Mouse (Mus musculus) layer of hippocampus, adult 2 months (tissue): ENCODE data around the gene Bloc1s4. TPM values are rescaled to one million over a fixed set of nuclear protein-coding genes. Genes with fewer than 3 reads are reported as not detected.
A peak's percentile ranks its signal among the peaks of the same experiment; 100 is the strongest.

Experiments
- DNase-seq, 2 experiments: peaks; one replicate each; pipeline ENCODE4 v3.0.0; 2022; ENCODE audit warnings: low spot score in 2 of 2
- H3K27ac ChIP-seq: fragments of 200-600 bp; 2 replicates; pipeline ENCODE4 v1.8.1; 2022
- H3K4me3 ChIP-seq: fragments of 200-600 bp; 2 replicates; pipeline ENCODE4 v1.8.1; 2022; ENCODE audit warnings: mild to moderate bottlenecking
- CTCF ChIP-seq: fragments of 200-600 bp; conservative IDR thresholded peaks from 2 replicates; pipeline ENCODE4 v1.8.1; 2022; ENCODE audit warnings: antibody characterized with exemption, mild to moderate bottlenecking, moderate library complexity
- total RNA-seq, 2 experiments: library from RNA; stranded (reverse); gene quantifications; 2 replicates each; pipeline ENCODE4 v1.2.3; 2021

Bloc1s4 gene
- total RNA-seq, 2 experiments from 2014 or later, result 22.4 to 26.0 TPM

DNA sequence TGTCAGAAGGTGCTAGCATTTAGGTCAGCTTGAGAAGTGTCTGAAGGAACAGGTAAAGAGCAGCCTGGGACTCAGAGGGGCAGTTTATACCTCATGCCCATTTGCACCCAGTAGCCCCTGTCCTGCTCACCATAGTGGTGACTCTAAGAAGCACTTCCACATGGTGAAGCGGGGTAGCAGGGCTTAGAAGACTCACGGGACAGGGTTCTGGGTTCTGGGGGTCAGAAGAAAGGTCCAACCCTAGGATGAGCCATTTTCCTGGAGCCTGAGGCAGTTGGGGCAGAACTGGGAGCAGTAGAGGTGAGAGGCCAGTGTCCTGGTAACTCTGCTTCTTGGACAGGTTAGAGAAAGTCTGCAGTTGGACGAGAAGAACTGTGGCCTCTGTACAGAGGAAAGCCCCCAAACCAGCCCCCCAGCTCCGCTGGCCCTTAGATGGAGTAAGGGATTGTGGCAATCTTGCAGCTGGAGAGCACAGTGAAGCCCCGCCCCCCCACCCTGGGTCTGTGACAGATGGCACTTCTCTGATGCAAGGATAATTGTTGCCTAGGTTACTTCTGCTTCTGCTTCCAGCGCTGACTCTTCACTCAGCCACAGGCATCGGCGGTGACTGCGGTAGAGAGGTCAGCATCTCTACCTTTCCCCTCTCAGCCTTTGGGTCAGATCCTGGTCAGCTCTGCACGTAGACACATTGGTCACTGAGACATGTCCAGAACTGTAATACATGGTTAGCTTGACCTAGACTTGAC, 18.7 kb upstream of the Bloc1s4 start:
- DNase-seq, result peak in 1 of 2 experiments; percentile 41
- Histone ChIP-seq H3K27ac (peak overlapping the region; percentile 90), H3K4me3 (no peak overlapping the region)
- no peak for TF ChIP-seq CTCF

DNA sequence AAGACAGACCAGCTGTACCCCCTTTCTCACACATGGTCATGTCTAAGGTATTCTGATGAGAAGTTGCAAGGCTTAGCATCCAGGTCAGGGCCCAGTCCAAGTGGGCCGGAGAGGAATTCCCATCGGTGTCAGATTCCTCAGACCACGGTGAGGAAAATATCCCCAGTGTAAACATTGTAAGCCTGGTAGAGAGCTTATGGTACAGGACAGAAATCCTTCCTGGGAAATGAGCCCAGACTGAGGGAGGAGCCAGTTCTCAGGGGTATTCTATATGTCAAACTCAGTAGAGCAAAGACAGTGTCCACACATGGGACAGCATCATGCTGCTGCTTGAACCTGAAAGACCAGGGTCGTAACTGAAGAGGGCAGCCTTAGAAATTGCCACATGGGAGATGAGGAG, 11.4 kb upstream of the Bloc1s4 start:
- TF ChIP-seq CTCF, result no peak
- no peak overlapping the region for H3K4me3 ChIP-seq
- no peak overlapping the region for H3K27ac ChIP-seq
- DNase-seq, result no peak

DNA sequence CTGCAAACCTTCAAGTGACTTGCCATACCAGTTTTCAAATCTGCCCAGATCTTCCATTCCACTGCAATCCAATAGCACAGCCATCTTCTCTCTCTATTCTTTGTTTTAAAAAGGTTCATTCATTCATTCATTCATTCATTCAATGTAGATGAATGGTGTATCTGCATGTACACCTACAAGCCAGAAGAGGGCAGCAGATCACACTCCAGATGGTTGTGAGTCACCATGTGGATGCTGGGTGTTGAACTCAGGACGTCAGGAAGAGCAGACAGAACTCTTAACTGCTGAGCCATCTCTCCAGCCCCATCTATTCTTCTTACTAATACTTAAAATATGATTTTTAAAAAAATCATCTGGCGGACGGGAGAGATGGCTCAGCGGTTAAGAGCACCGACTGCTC, 8.6 kb upstream of the Bloc1s4 start:
- peak; percentile 73 for TF ChIP-seq CTCF
- no peak for DNase-seq
- Histone ChIP-seq H3K27ac (no peak overlapping the region), H3K4me3 (no peak overlapping the region)

DNA sequence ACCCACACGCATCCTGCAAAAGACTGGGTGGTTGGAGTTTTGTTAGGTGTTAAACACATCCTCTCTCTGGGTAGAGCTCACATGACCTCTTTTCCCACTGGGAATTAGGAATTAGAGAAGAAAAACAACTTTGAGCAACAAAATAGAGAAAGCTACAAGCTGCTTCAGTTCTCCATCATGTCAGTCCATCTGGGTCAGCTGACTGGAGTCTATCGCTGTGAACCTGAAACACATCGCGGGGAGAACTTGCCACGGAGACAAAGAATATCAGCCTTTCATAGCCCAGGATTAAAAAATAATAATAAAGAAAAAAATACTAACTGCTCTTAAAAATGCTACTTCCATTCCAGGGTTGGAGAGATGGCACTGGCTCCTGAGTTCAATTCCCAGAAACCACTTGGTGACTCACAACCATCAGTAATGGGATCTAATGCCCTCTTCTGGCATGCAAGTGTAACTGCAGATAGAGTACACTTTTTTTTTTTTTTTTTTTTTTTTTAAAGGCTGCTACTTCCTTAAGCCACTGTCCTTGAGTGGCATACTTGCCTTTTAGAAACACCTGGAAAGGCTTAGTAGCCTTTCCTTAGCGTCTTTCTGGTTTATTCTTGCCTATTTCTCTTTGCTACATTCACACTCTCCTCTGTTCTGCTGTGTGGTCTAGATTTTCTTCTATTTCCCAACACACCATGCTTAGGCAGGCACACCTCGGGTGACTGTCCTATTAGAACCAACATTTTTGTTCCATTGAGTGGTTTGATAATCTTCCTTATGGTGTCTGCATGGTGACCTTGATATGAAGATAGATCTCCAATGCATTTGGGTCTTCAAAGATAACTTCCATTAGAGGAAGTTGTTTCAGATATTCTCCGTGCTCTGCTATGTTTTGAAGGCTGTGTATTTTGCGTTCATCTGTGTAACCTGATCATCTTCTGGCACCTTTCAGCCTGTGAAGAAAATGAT, 1.9 kb upstream of the Bloc1s4 start:
- no peak overlapping the region for H3K27ac ChIP-seq
- no peak overlapping the region for H3K4me3 ChIP-seq
- DNase-seq, result no peak
- TF ChIP-seq CTCF, result peak; percentile 76

DNA sequence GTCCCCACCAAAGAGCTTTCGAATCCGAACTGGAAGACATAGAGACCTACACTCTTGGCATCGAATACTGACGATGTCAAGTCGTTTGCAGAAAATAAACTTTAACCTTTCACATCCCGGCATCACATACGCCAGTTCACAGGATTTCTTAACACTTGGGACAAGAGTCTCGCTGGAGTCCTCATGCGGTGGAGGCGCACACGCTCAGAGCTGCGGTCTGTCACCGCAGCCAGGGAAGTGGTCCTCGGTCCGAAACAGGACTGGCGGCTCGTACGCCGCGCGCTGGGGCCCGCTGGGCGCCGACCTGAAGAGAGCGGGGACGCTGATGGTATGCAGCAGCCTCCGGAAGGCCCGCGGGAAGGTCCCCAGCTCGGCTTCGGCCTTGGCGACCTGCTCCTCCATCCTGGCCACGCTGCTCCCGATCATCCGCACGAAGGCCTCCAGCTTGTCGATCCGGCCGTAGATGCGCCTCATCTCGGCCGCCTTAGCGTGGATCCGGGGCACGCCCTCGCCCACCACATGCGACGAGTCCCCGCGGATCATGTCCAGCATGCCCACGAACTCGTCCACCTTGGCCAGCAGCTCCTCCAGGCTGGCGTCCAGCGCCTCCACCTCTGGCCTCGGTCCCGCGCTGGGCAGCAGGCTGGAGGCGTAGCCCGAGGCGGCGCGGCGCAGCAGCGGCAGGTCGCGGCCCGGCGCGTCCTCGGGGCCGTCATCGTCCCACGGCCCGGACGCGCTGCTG, 485 bp downstream of the Bloc1s4 start:
- H3K4me3 ChIP-seq, result peak overlapping the region; percentile 92
- TF ChIP-seq CTCF, result no peak
- no peak for DNase-seq
- H3K27ac ChIP-seq, result peak overlapping the region; percentile 83

DNA sequence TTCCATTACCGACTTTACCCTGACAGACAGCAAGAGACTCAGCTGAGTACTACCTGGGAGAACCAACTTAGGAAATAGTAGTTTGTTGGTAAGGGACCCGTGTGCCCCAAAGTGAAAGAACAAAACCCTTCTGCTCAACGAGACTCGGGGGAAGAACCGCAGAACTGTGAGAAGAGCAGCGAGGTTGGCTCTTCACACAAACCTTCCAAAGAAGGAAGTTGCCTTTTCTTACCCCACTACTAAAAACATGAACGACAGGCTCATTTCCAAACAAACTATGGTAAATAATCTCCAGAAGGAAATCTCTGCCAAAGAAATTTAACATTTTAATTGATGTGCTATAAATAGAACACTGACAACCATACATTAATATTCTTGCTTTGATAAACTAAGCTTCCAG, 1.4 kb downstream of the Bloc1s4 start:
- Histone ChIP-seq H3K4me3 (peak overlapping the region; percentile 92), H3K27ac (no peak overlapping the region)
- no peak for DNase-seq
- TF ChIP-seq CTCF, result no peak

DNA sequence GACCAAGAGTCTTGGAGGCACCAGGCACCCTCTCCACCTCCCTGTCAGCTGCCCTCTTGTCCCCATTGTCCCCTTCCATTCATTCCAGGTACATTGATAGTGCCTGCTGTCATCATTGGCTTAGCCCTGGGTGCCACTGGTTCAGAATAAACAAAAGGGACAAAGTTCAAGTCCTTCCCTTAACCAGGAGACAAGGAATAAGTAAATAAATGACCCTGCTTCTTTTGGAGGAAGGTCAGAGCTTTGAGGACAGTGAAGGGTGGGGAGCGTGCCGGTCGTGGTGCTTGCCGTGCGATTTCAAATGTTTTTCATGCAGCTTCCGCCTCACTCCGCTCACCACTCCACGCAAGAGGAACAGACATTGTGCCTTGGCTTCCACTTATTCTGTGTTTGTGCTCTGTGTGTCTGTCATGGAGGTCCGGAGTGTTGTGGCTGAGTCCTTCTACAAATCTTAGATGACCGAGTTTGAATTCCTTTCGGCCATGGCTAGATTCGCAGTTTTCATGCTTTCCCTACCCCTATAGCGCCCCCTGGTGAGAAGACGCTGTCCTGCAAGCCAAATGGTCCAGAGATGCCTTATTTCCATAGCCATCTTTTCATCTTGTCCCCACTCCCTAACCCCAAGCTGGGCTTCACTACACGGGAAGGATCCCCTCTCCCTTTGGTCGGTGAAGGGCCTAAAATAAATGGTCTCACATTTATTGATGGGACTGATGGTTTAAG, 6.2 kb downstream of the Bloc1s4 start:
- Histone ChIP-seq H3K4me3 (no peak overlapping the region; the same call in 1 of the 2 replicates), H3K27ac (no peak overlapping the region)
- DNase-seq, result peak; percentile 71 to 92
- peak; percentile 96 for TF ChIP-seq CTCF

DNA sequence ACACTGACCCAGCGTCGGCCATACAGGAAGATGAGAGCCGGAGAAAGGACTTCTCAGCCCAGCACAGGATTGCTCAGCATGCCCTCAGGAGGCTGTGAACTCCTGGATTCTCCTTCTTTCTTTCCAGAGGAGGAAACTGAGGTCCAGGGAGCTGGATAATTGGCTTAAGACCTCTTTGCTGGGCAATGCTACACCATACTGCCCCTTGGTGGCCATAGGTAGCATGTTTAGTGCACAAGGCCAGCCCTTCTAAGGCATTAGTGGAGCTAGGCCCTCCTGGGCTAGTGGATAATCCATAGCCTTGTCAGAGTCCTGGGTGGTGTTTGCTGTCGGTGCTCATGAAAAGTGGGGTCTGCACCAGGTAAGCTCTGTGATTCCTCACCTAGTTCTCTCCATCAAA, 8.6 kb downstream of the Bloc1s4 start:
- TF ChIP-seq CTCF, result peak; percentile 72
- DNase-seq, result peak in 1 of 2 experiments; percentile 26

DNA sequence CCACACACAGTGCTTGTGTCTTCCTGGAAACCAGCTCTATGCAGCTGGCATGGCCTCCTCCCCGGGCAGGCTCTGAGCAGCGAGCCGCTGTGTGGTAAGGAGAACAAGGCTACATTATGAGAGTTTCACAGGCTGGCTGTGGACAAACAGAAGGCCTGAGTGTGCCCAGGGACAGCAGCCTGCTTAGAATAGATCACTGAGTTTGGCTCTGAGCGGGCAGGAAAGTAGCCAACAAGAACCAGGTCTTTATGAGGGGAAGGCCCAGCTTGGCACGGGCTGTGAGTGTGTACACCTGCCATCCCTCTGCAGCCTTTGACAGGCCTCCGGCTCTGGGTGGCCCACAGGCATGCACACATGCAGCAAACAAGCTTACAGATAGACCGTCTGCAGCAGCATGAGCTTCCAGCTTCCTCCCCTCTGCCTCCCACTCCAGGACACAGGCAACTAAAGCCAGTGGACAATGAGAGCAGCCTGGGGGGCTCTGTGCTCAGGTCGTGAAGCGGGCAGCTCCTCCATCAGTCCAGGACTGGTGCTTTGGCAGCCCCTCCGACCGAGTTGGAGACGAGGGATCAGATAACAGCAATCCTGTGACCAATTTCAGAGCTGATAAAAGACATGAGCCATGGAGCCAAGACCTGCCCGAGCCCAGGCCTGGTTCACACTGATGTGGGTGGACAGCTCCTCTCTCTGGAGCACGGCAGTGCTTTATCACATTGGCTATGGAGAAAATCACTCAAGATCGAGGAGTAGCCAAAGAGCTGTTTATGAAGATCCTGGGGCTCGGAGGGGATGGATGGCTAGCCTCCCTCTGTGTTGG, 9.4 kb downstream of the Bloc1s4 start:
- peak; percentile 61 to 78 for DNase-seq
- Histone ChIP-seq H3K27ac (peak overlapping the region; percentile 70), H3K4me3 (no peak overlapping the region)
- no peak for TF ChIP-seq CTCF

More for the DNA sequence above, 8.6 kb downstream of the Bloc1s4 start:
- Histone ChIP-seq H3K27ac (peak overlapping the region; percentile 70; the same call in 1 of the 2 replicates), H3K4me3 (no peak overlapping the region)

DNA sequence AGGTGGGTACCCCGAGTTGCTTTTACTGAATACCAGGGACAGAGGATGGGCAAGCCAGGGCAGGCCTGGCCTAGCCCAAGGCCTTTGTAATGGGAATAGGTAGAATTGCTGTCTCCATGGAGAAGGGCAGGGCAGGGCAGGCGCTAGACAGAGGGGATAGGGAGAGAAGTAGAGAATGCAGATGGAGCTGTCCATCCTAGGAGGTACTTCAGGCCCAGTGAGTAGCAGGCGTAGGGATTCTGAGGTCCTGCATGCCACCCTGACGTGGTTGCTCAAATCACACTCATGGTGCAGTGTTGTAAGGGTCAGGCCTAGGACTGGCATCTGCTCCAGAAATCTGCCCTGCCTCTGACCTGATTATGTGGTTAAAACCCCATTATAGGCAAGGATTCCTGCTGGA, 10.7 kb downstream of the Bloc1s4 start:
- TF ChIP-seq CTCF, result no peak
- DNase-seq, result no peak
- Histone ChIP-seq H3K4me3 (no peak overlapping the region), H3K27ac (peak overlapping the region; percentile 72; the same call in 1 of the 2 replicates)

DNA sequence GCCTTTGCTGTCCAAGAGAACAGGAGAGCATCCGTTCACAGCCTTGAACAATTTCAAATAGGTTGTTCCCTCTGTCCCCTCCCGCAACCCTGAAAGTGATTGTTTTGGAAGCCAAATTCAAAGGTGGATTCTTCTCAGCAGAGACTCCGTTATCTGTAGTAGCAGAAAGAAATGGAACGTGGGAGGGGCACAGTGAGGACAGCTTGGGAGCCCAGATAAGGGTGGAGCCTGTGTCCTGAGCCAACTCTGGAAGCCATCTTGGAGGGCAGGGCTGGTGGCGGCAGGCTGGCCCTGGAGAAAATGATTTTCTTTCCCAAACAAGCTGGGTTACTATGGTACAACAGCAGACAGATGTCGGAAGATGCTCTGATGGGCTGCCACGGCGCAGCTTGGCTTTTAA, 12.4 kb downstream of the Bloc1s4 start:
- DNase-seq, result peak; percentile 34 to 39
- no peak for TF ChIP-seq CTCF
- peak overlapping the region; percentile 22 for H3K4me3 ChIP-seq
- H3K27ac ChIP-seq, result peak overlapping the region; percentile 72
